Mouse (Mus musculus) fat pad, adult 2 months (tissue): ENCODE data around the gene Faap100.
"Not testable (repeated sequence)": the region's sequence is repeated elsewhere in the genome, so short reads cannot be mapped to it uniquely, and the experiment has no call there.

Experiments used
- DNase-seq: peaks from one replicate; pipeline ENCODE4 v3.0.0-alpha.2; 2011; ENCODE audit warnings: low read depth, low spot score; ENCODE audit errors: extremely low read depth

Gene Faap100

DNA sequence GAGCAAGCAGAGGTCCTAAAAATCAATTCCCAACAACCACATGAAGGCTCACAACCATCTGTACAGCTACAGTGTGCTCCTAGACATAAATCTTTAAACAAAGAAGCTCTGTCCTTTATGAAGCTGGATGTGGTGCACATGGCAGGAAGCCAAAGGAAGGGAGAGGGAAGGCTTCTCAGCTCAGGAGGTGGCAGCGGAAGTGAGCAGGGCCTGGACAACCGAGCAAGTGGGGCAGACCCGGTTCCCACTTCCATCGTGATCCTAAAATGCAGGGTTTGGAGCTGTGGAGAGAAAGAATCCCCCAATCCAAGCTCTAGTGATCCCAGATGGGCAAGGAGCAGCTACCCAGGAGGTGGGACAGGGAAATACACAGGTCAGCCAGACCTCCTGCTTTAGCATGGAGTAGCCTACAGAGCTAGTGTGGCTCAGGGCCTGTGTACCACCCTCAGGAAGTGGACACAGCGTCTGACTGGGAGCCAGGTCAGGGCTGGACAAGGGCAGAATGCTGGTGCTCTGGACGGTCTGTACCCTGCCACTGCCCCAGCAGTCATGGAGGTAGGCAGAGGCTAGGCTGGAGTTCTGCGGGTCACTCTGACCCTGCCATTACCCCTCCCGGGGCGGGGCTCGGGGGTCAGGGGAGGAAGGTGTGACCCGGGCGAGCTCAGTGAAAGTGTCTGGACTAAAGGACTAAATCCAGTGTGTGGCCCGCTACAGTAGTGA lies 25.8 kb downstream of the Faap100 start:
- no peak for DNase-seq

DNA sequence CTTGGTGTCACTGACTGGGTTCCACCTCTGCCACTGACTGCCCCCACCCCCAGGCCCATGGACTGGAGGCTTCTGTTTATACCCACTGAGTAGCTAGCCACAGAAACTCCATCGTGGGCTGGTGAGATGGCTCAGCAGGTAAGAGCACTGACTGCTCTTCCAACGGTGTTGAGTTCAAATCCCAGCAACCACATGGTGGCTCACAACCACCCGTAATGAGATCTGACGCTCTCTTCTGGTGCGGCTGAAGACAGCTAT lies 26.5 kb downstream of the Faap100 start:
- not testable (repeated sequence) for DNase-seq

DNA sequence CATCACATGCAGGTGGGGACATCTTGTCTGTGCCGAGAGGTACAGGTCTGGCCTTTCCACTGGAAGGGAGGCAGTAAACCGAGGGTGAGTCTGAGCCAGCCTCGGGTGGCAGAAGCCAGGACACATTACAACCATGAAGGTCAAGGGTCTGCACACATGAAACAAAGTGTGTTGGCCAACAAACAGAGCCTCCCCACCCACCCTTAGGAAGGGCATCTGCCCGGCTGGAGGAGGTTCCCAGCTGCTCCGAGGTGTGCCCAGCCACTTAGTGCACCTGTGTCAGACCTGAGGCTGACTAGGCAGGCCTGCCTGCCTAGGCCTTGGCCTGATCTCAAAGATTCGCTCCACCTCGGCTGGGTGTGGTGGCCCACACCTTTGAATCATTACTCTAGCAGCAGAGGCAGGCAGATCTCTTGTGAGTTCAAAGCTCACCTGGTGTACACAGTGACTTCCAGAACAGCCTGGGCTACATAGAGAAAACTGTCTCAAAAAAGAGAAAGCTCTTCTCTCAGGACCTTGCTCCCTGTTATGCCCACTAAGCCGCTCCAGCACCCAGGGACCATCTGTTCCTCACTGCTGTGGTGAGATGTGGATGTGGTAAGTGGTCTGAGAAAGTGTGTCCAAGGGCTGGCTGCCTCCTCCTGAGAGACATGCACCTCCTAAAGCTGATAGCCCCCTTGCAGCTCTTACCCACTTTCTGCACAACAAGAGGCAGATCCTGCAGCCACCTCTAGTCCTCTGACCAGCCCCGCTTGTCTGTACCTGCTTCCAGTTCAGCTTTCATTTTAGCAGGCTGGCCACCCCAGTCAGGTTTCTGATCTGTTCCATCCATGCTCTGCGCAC lies 27.1 kb downstream of the Faap100 start:
- no peak for DNase-seq

DNA sequence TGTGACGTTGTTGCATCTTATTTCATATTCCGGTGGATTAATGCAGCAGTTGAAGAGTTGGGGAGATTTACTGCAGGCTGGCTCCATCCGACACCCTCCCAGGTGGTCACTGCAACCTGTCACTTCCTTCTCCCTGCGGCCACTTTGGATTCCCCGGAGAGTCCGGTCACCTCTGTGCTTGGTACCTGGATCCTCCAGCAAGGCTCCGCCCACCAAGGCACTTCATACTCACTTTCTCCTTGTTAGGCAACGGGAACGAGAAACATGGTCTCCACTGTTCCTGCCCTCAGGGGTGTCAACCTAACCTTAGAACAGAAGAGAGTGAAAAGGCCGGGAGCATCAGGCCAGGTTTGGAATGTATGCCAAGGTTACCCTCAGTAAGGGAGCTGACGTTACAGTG lies 27.9 kb downstream of the Faap100 start:
- DNase-seq: no peak

DNA sequence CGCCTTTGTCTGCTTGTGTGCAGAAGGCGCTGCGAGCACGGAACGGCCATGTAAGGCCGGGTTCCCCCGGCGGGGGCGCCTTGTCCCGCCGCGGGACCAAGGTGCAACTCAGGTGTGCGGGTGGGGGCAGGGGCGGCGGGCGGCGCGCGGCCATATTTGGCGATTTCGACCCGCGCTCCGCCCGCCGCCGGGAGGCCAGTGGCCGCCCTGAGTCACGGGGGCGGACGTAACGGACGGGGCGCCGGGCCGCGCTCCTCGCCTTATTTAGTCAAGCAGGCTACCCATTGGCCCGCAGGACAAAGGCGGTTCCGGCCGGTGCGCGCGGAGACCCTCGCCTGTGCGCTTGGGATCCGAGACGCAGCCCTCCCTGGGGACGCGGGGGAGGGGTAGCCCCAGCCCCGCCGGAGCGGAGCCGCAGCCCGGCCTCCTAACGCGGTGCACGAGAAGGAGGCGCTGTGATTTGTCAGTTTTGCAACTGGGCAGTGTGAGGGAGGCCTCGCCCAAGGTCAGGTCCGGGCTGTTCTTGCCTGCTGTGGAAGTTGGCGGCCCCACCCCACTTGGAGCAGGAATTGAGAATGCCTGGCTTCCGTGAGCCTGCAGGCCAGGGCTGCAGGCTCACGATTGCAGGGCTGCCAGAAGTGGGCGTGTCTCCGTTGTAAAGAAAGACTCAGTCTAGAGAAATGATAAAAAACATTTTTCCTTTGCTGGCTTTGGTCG lies 28.4 kb downstream of the Faap100 start:
- DNase-seq: no peak

DNA sequence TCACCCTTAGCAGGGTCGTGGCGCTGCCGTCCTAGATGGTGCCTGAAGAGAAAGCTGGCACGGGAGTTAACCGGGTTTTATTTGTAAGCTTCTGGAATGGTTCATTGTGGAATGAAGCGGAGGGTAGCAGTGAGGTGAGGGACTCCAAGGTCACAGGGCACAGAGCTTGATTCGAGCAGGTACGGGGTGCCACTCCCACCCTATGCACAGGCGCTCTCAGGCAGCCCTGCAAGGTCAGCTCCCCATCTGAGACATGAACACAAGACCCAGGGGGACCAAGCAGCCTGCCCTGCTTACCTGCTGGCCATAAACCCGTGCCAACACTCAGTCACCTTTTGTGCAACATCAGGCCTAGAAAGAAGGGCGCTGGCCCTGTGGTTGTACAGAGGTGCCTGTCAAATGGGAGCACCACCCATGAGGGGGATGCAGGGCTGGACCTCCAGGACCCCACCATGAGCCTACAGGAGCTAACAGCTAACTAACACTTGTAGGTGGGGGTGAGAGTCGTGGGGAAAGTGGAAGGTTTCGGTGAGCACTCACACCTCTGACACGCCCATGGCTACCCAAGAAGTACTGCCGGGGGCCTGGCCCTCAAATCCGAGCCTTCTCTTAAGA lies 29.1 kb downstream of the Faap100 start:
- DNase-seq: no peak

DNA sequence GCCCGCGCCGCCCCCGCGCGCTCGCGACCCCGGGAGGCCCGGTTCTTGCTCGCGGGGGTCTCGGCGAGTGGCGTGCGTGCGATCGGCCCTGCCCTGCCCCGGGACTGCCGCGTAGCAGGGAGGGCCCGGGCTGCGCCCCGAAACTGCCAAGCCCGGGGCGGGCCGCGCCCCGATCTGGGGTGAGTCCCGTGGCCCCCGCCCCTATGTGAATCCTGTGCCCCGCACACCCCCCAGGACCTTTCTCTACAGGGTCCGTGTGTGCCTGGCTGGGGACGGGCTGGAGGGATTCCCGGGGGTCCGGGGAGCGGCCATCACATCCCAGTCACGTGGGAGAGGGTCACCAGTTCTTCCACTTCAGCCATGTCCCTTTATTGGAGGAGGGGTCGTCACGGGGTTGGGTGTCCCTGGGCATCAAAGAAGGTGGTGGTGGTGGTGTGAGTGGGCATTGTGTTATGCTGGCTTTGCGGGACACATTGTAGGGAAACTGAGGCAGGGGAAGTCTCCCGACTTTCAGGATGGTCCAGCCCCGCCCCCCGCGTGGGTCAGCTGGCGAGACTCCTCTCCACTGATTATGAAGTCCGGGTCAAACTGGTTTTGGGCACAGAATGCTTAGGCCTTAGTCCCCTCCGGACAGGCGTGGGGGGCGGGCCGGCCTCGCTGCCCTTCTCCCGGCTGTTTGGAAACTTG lies 29.7 kb downstream of the Faap100 start:
- DNase-seq: no peak

DNA sequence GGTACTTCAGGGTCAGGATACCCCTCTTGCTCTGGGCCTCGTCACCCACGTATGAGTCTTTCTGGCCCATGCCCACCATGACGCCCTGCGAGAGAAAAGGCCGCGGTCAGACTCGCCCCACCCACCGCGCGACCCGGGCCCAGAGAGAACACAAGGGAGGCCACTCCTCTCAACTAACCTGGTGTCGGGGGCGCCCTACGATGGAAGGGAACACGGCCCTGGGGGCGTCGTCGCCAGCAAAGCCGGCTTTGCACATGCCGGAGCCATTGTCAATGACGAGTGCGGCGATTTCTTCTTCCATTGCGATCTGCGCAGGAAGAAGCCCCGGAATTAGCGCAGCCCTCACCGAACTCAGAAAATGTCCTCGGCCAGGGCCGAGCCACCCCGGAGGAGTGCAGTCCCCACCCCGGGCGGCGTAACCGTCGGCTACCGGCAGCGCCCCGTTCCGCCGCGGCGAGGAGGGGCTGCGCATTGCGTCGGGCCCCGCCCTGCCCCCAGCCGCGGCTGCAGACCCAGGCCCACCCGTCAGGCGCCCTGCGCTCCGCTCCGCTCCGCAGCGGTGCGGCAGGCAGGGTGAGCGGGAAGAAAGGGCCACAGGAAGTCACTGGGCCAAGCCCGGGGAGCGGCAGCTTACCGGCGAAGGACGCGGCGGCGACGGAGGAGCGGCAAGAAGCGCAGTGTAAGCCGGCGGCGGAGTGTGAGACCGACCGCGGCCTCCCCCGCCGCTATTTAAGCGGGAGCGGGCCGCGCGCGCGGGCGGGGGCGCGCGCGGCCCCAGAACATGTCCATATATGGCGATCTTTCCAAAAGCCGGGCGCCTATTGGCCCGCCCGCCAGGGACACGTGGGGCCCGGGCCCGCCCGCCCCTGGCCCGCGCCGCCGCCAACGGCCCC lies 30.5 kb downstream of the Faap100 start, which contains the start of gene Actg1:
Gene Actg1, minus strand, starts transcription at position 752 of the 893 bp plus-strand sequence.
- DNase-seq: no peak

DNA sequence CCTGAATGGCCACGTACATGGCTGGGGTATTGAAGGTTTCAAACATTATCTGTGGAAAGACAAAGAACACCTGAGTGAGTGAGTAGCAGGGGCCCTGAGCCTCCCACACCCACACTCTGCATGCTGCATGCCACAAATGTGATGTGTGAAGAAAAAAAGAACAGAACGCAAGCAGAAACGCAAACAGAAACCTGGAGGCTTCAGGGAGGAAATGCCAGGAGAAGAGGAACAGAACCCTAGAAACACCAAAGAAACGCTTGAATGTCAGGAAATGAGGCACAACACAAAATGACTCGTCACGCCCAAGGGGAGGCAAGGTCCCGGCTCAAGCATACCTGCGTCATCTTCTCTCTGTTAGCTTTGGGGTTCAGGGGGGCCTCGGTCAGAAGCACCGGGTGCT lies 31.3 kb downstream of the Faap100 start:
- no peak for DNase-seq

DNA sequence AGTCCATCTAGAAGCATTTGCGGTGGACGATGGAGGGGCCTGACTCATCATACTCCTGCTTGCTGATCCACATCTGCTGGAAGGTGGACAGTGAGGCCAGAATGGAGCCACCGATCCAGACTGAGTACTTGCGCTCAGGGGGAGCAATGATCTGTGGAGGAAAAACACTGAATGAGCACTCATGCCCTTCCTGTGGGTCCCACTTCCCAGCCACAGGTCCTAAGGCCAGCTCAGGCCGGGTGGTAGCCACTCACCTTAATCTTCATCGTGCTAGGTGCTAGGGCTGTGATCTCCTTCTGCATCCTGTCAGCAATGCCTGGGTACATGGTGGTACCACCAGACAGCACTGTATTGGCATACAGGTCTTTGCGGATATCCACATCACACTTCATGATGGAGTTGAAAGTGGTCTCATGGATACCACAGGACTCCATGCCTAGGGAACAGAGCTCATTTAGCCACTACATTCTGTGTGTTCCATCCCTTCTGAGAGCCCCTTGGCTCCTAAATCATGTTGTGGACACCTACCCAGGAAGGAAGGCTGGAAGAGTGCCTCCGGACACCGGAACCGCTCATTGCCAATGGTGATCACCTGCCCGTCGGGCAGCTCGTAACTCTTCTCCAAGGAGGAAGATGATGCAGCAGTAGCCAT lies 32.1 kb downstream of the Faap100 start:
- DNase-seq: not testable (repeated sequence)

DNA sequence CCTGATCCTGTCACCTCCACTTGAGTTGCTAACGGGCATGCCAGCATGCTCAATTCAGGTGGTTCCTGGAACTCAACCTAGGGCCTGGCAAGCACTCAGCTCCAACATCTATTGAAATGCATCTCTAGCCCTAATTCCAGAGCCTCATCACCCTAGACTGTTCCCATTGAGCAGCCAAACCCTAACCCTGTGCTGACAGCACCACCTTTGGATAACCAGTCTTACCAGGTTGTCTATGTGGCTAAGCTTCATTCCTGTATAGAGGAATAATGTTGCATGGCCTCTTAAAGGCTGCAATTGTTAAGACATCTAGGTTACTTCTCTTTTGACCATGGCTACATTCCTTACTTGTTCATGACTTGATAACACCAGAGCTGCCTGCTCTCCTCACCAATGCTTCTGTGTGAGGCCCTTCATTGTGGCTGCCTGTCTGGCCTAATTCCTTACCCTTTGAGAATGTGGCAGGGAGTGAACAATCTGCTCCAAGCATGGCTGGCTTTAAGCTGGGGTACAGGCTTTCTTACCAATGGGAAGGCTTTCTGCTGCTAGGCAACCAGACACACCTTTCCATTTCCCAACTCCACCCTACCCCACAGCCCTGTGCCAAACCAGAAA lies 33.4 kb downstream of the Faap100 start:
- no peak for DNase-seq

DNA sequence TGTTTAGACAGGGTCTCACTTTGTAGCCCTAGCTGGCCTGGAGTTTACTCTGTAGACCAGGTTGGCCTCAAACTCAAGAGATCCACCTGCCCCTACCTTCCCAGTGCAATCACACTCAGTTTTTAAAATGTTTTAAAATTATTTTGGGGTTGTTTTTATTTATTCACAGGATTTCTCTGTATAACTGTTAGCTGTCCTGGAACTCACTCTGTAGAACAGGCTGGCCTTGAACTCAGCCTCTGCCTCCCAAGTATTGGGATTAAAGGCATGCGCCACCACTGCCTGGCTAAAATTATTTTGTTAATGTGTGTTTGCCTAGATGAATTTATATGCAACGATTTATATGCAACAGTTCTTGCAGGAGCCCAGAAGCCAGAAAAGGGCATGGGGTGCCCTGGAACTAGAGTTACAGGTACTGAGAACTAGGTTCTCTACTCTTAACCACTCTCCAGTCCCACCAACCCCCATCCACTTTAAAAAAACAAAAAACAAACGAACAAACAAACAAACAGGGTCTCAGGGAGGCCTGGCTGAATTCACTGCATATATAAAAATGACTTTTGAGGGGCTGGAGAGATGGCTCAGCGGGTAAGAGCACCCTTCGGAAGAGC lies 34.1 kb downstream of the Faap100 start:
- DNase-seq: no peak

DNA sequence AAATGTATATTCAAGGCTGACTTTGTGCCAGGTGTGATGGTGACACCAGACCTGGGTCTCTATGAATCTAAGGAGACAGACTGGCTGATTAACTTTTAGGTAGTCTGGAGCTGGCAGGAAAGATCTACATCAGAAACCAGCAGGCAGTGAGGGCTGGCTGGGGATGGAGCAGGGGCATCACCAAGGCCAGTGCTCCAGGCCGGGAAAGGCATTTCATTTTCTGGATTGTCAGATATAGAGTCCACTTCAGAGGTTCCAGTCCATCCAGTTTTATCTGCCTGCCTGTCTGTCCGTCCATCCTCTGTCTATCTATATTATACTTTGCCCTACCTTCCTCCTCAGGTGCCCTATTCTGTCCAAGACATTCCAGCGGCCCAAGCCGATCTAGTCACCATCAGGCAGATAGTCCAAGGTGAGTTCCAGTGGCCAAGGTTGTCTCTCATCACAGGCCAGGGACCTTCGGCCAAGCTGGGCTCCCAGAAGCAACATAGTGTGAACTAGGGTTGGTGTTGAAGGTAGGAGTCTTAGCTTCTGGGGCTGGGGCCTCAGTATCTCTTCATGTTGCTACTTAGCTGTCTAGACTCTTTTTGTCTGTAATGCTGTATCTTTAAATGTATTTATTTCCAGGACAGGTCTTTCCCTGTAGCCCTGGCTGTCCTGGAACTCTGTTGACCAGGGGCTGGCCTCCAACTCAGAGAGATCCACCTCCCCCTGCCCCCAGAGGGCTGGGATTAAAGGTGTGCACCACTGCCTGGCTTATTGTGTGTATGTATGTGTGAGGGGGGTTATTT lies 34.9 kb downstream of the Faap100 start:
- DNase-seq: no peak

DNA sequence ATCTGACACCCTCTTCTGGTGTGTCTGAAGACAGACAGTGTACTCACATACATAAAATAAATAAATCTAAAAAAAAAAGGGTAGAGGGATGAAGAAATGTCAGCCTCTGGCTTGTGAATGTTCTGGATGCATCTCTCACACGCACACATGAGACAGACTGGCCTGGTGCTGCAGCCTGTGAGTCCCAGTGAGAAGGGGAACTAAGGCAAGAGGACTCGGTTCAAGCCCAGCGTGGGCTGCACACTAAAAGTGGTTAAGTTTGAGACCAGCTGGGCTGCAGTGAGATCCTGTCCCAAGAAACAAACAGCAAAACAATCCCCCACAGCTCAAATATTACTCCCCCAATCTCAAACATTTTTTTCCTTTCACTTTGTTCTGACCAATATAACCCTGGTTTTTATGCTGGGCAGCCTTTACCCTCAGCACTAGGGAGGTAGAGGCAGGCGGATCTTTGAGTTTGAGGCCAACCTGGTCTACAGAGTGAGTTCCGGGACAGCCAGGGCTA lies 35.9 kb downstream of the Faap100 start:
- no peak for DNase-seq

DNA sequence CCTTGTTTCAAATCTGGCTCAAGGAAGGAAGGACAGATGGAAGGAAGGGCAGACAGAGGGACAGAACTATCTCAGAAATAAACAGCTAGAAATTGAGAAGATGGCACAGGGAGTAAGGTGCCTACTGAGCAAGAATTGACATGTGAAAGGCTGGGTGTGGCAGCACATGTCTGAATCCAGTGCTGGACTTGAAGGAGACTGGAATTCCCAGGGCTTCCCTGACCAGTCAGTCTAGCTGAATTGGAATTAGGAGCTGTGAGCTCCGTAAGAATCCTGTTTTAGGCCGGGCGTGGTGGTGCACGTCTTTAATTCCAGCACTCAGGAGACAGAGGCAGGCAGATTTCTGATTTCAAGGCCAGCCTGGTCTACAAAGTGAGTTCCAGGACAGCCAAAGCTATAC lies 36.9 kb downstream of the Faap100 start:
- no peak for DNase-seq

DNA sequence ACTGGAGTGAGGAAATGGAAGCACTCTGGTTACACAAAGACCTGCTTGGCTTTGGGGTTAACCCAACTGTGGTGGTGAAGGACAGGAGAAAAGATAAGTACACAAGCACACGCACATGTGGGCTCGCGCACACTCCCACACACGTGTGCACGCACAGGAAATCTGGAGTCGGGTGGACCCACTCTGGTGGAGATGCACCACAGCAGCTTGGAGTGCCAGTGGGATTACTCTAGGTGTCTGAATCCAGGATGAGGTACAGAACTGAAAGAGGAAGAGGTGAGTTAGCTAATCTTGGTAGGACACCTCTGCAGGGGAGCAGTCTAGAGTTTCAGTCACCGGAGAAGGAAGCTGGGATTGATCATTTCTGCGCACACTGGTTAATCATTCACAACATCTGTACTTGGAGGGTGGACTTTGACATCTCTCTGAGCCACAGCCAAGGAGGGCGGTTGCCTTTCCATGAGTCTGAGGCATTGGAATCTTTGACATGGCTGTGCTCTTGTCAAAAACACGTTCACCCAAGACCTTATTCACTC lies 38.5 kb downstream of the Faap100 start:
- DNase-seq: no peak

DNA sequence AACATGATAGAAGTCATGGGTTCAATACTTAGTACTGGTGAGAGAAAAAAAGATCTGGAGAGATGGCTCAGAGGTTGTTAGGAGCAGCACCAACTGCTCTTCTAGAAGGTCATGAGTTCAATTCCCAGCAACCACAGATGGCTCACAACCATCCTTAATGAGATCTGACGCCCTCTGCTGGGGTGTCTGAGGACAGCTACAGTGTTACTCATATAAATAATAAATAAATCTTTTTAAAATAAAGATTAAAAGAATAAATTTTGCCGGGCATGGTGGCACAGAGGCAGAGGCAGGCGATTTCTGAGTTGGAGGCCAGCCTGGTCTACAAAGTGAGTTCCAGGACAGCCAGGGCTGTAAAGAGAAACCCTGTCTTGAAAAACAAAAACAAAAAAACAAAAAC lies 39.8 kb downstream of the Faap100 start:
- no peak for DNase-seq
